Mouse (Mus musculus): ENCODE measurements at regions not wholly inside any gene's neighbourhood (a gene's known extent, or its start where the extent isn't known, plus 50 kb on each side); places are given as distances from the start of the nearest gene placed in this dataset.

- no peak for TF ChIP-seq UBTF (IDR thresholded peaks at IDR 0.05; ENCODE audit: borderline replicate concordance, insufficient read depth, low read depth, low read length)
Observed at GRCm38 (mm10) chr8:35193771-35194170, 571.8 kb upstream of the Gm19410 start (continued).

DNA sequence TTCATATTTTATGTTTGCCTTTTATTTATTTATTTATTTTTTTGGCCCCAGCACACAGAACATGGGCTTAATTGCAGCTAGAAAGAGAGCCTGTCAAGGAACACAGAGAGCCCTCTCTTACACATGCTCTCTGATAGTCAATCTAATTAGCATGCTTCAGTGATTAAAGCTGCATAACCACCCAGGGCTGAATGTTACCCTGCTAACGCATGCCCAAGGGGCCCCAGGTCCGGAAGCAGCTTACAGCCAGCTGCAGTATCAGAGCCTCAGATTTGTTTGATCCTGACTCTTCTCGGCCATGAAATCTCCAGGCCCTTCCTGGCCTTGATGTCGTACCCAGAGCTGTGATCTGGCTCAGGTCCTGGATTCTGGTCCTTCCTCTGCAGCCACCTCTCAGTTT lies 569.4 kb upstream of the Gm19410 start:
- DNase-seq (ENCODE audit: low read depth, low spot score) = no peak
- no peak overlapping the region for H3K9ac ChIP-seq (ENCODE audit: control insufficient read depth, low read depth, low read length, poor library complexity, severe bottlenecking)
- H3K27me3 ChIP-seq (ENCODE audit: control insufficient read depth in 1 of 2, insufficient read depth in 2 of 2, low read length in 2 of 2) = no peaks in the 10 kb centered on the region
- H3K9me3 ChIP-seq (replicated peaks; ENCODE audit: insufficient read depth, low read length) = no peaks in the 10 kb centered on the region
- no peaks in the 10 kb centered on the region for H3K79me2 ChIP-seq (ENCODE audit: control insufficient read depth, insufficient read depth, low read length, poor library complexity)
- H3K4me3 ChIP-seq (ENCODE audit: control insufficient read depth in 1 of 2, insufficient read depth in 1 of 2, low read depth in 2 of 2, low read length in 2 of 2) = no peak overlapping the region
- H3K36me3 ChIP-seq (ENCODE audit: control insufficient read depth in 1 of 2, insufficient read depth in 2 of 2, low read length in 2 of 2) = no peaks in the 10 kb centered on the region
- H3K27ac ChIP-seq (ENCODE audit: control insufficient read depth, low read depth, low read length) = no peak overlapping the region
- H3K4me1 ChIP-seq (ENCODE audit: control insufficient read depth in 1 of 2, insufficient read depth in 2 of 2, low read length in 2 of 2) = no peaks in the 10 kb centered on the region
- TF ChIP-seq ZNF384 (IDR thresholded peaks at IDR 0.05; ENCODE audit: low read depth, low read length) (no peak), MXI1 (IDR thresholded peaks at IDR 0.05; ENCODE audit: low read depth, low read length) (no peak), SMC3 (IDR thresholded peaks at IDR 0.05; ENCODE audit: low read depth, low read length) (no peak), JUND (IDR thresholded peaks at IDR 0.05; ENCODE audit: low read depth, low read length) (no peak), NELFE (IDR thresholded peaks at IDR 0.05; ENCODE audit: low read depth, low read length) (no peak), POLR2A (IDR thresholded peaks at IDR 0.05; ENCODE audit: control insufficient read depth in 1 of 2, insufficient read depth in 1 of 2, low read depth in 1 of 2, low read length in 2 of 2, poor library complexity in 1 of 2) (no peak), POLR2AphosphoS5 (IDR thresholded peaks at IDR 0.05; ENCODE audit: borderline replicate concordance, low read depth, low read length) (no peak), USF2 (IDR thresholded peaks at IDR 0.05; ENCODE audit: borderline replicate concordance in 1 of 2, insufficient read depth in 1 of 2, low read depth in 1 of 2, low read length in 2 of 2) (no peak), ZKSCAN1 (IDR thresholded peaks at IDR 0.05; ENCODE audit: low read depth, low read length) (no peak), TAL1 (IDR thresholded peaks at IDR 0.05; ENCODE audit: low read length) (no peak), USF1 (IDR thresholded peaks at IDR 0.05; ENCODE audit: low read depth, low read length) (no peak)

- no peak overlapping the region for H3K27ac ChIP-seq (ENCODE audit: control insufficient read depth, low read depth, low read length)
- no peaks in the 10 kb centered on the region for H3K79me2 ChIP-seq (ENCODE audit: control insufficient read depth, insufficient read depth, low read length, poor library complexity)
- no peaks in the 10 kb centered on the region for H3K9me3 ChIP-seq (replicated peaks; ENCODE audit: insufficient read depth, low read length)
- no peak for DNase-seq (ENCODE audit: low read depth, low spot score)
- H3K4me3 ChIP-seq (ENCODE audit: control insufficient read depth in 1 of 2, insufficient read depth in 1 of 2, low read depth in 2 of 2, low read length in 2 of 2) = no peak overlapping the region
- H3K9ac ChIP-seq (ENCODE audit: control insufficient read depth, low read depth, low read length, poor library complexity, severe bottlenecking) = no peak overlapping the region
- no peaks in the 10 kb centered on the region for H3K27me3 ChIP-seq (ENCODE audit: control insufficient read depth in 1 of 2, insufficient read depth in 2 of 2, low read length in 2 of 2)
- TF ChIP-seq ETS1 (IDR thresholded peaks at IDR 0.05; ENCODE audit: low read depth, low read length) = no peak
- no peak for TF ChIP-seq UBTF (IDR thresholded peaks at IDR 0.05; ENCODE audit: borderline replicate concordance, insufficient read depth, low read depth, low read length)
- no peak for TF ChIP-seq RCOR1 (IDR thresholded peaks at IDR 0.05; ENCODE audit: low read depth, low read length)
- H3K36me3 ChIP-seq (ENCODE audit: control insufficient read depth in 1 of 2, insufficient read depth in 2 of 2, low read length in 2 of 2) = no peaks in the 10 kb centered on the region
- H3K4me1 ChIP-seq (ENCODE audit: control insufficient read depth in 1 of 2, insufficient read depth in 2 of 2, low read length in 2 of 2) = no peaks in the 10 kb centered on the region
Observed at GRCm38 (mm10) chr8:35198766-35199165, 566.8 kb upstream of the Gm19410 start.
